Mouse (Mus musculus): ENCODE results near the gene Slc19a2.

The Slc19a2 gene

GRCm38 (mm10) chr1:164251438-164251837, 2.6 kb downstream of the Slc19a2 start:
- DNase-seq (ENCODE audit: low read depth, low spot score), result no peak

GRCm38 (mm10) chr1:164252551-164252950, 3.7 kb downstream of the Slc19a2 start:
- no peak for DNase-seq (ENCODE audit: low read depth, low spot score)

GRCm38 (mm10) chr1:164254836-164255235, 6.0 kb downstream of the Slc19a2 start:
- DNase-seq (ENCODE audit: low read depth, low spot score), result no peak

GRCm38 (mm10) chr1:164260171-164261028, 11.6 kb downstream of the Slc19a2 start:
- no peak for DNase-seq (ENCODE audit: low read depth, low spot score)

GRCm38 (mm10) chr1:164261553-164261952, 12.7 kb downstream of the Slc19a2 start:
- DNase-seq (ENCODE audit: low read depth, low spot score), result no peak

- no peak for DNase-seq (ENCODE audit: low read depth, low spot score)
These were observed 22.1 kb downstream of the Slc19a2 start for GRCm38 (mm10) chr1:164270941-164271340.

GRCm38 (mm10) chr1:164273659-164274058, 24.8 kb downstream of the Slc19a2 start:
- no peak for DNase-seq (ENCODE audit: low read depth, low spot score)

- peak; percentile 82 for DNase-seq (ENCODE audit: low read depth, low spot score)
These were observed 26.7 kb downstream of the Slc19a2 start, which contains the start of gene Ccdc181 for GRCm38 (mm10) chr1:164275455-164275954. TSS of gene Ccdc181 (plus strand) at chr1:164275585.

- DNase-seq (ENCODE audit: low read depth, low spot score), result no peak
These were observed 27.7 kb downstream of the Slc19a2 start for GRCm38 (mm10) chr1:164276552-164276951.

- DNase-seq (ENCODE audit: low read depth, low spot score), result no peak
These were observed 30.5 kb downstream of the Slc19a2 start for GRCm38 (mm10) chr1:164279332-164279731.

- no peak for DNase-seq (ENCODE audit: low read depth, low spot score)
These were observed 35.2 kb downstream of the Slc19a2 start for GRCm38 (mm10) chr1:164284007-164284406.

- DNase-seq (ENCODE audit: low read depth, low spot score), result no peak
These were observed 38.6 kb downstream of the Slc19a2 start for GRCm38 (mm10) chr1:164287406-164287805.

- no peak for DNase-seq (ENCODE audit: low read depth, low spot score)
These were observed 43.2 kb downstream of the Slc19a2 start for GRCm38 (mm10) chr1:164292040-164292439.

- DNase-seq (ENCODE audit: low read depth, low spot score), result no peak
These were observed 45.2 kb downstream of the Slc19a2 start for GRCm38 (mm10) chr1:164294071-164294470.

- no peak for DNase-seq (ENCODE audit: low read depth, low spot score)
These were observed 47.6 kb downstream of the Slc19a2 start for GRCm38 (mm10) chr1:164296473-164296872.

GRCm38 (mm10) chr1:164301949-164302348, 53.1 kb downstream of the Slc19a2 start:
- no peak for DNase-seq (ENCODE audit: low read depth, low spot score)

- DNase-seq (ENCODE audit: low read depth, low spot score), result no peak
These were observed 55.0 kb downstream of the Slc19a2 start, which contains the start of gene Nme7 for GRCm38 (mm10) chr1:164303821-164304220. TSS of gene Nme7 (plus strand) at chr1:164304121.

- DNase-seq (ENCODE audit: low read depth, low spot score), result peak; percentile 96
These were observed 58.4 kb downstream of the Slc19a2 start, which contains the start of gene Blzf1 for GRCm38 (mm10) chr1:164307124-164307751. TSS of gene Blzf1 (minus strand) at chr1:164307489.

- DNase-seq (ENCODE audit: low read depth, low spot score), result no peak
These were observed 59.1 kb downstream of the Slc19a2 start for GRCm38 (mm10) chr1:164307922-164308321.

- no peak for DNase-seq (ENCODE audit: low read depth, low spot score)
These were observed 65.2 kb downstream of the Slc19a2 start for GRCm38 (mm10) chr1:164314085-164314484.

Data from brain, embryonic 18.5 days (tissue).